Mouse (Mus musculus) adrenal gland, adult 2 months (tissue): Measurements from ENCODE around the gene Ocrl. TPM values are rescaled to one million over a fixed set of nuclear protein-coding genes. Genes with fewer than 3 reads are reported as not detected.

Experiments used
- DNase-seq: peaks from one replicate; pipeline ENCODE4 v3.0.0; 2021
- polyA plus RNA-seq: library from polyadenylated mRNA; depleted of rRNA; stranded (reverse); fragments of >200 nt; gene quantifications from 2 replicates; pipeline ENCODE4 v1.2.3, GENCODE M21; 2012; rRNA removed
- total RNA-seq, 2 experiments: library from RNA; stranded (reverse); gene quantifications; 2 replicates each; pipeline ENCODE4 v1.2.3; 2021

Ocrl gene
- total and polyA plus RNA-seq, 3 experiments = 17.0 to 45.6 (median 42.7) TPM

- DNase-seq = no peak
Measured at GRCm38 (mm10) chrX:47977078-47977477, 64.9 kb downstream of the Ocrl start.

GRCm38 (mm10) chrX:47985000-47985619 is 72.9 kb downstream of the Ocrl start:
- DNase-seq = peak; percentile 35

- DNase-seq = peak; percentile 11
Measured at GRCm38 (mm10) chrX:47988024-47988423, 75.8 kb downstream of the Ocrl start.

GRCm38 (mm10) chrX:47992606-47993005 is 80.4 kb downstream of the Ocrl start:
- DNase-seq = peak; percentile 69

- no peak for DNase-seq
Measured at GRCm38 (mm10) chrX:47998412-47998811, 86.2 kb downstream of the Ocrl start.

- no peak for DNase-seq
Measured at GRCm38 (mm10) chrX:48001151-48001550, 89.0 kb downstream of the Ocrl start.

GRCm38 (mm10) chrX:48004786-48005185 is 92.6 kb downstream of the Ocrl start:
- DNase-seq = no peak

GRCm38 (mm10) chrX:48006062-48006461 is 93.9 kb downstream of the Ocrl start:
- DNase-seq = no peak

- no peak for DNase-seq
Measured at GRCm38 (mm10) chrX:48011656-48012055, 99.5 kb downstream of the Ocrl start.

Other genes starting within 250 kb of the Ocrl start
- gene Smarca1, start 19.4 kb upstream of the Ocrl start, total RNA-seq = 10 to 100 TPM; 19.2 to 49.3 TPM
- gene Smarca1, start 19.4 kb upstream of the Ocrl start, polyA plus RNA-seq = 4.6 and 5.6 TPM in 2 replicates
- 1 to 10 TPM; 1.6 to 5.0 TPM for gene Apln, start 122.5 kb downstream of the Ocrl start, total RNA-seq
- 3.1 and 8.3 TPM in 2 replicates for gene Apln, start 122.5 kb downstream of the Ocrl start, polyA plus RNA-seq
- gene Xpnpep2, start 196.3 kb downstream of the Ocrl start, total RNA-seq = 1 to 10 TPM; 1.4 to 1.6 TPM
- 0.59 and 1.1 TPM in 2 replicates for gene Xpnpep2, start 196.3 kb downstream of the Ocrl start, polyA plus RNA-seq
- gene Sash3, start 234.0 kb downstream of the Ocrl start, total RNA-seq = 1 to 10 TPM; 1.2 to 1.6 TPM
- 1.3 and 1.4 TPM in 2 replicates for gene Sash3, start 234.0 kb downstream of the Ocrl start, polyA plus RNA-seq